Mouse (Mus musculus): ENCODE measurements around the gene Odc1.

DNA sequence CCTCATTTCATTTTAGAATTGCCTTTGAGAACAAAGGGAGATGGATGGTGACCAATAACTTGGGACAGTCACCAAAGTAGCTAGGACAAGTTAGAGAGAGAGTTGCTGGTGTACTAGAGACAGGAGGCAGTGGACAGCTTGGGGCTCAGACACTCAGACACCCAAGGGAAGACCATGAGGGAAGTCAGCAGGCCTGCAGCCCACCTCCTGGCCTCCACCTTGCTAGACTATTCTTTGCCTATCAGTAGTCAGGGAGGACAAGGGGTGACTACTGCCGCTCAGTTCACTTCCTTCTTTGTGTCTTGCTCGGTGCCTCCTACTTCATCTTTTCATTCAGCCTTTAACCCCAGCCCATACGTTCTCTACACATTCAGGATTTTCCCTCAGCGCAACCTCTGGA lies 50.1 kb downstream of the Odc1 start:
- TF ChIP-seq POLR2A (IDR thresholded peaks at IDR 0.05; ENCODE audit: low read depth, low read length) (no peak), USF1 (IDR thresholded peaks at IDR 0.05; ENCODE audit: low read depth, low read length) (no peak), EP300 (IDR thresholded peaks at IDR 0.05; ENCODE audit: low read length) (no peak), CTCF (conservative IDR thresholded peaks at IDR 0.05 in 1 of 2, IDR thresholded peaks at IDR 0.05 in 1 of 2; ENCODE audit: low read depth in 2 of 2, low read length in 2 of 2) (no peak), UBTF (IDR thresholded peaks at IDR 0.05; ENCODE audit: low read depth, low read length) (no peak), BHLHE40 (IDR thresholded peaks at IDR 0.05; ENCODE audit: low read depth, low read length) (no peak), SIN3A (IDR thresholded peaks at IDR 0.05; ENCODE audit: low read length) (no peak), MAFK (IDR thresholded peaks at IDR 0.05; ENCODE audit: insufficient replicate concordance, low read length) (no peak), ZMIZ1 (IDR thresholded peaks at IDR 0.05; ENCODE audit: low read depth, low read length) (no peak)
